In genomic region chr3:121609845-121610244, GRCm38 (mm10) we compare ENCODE assay signal across 20 mouse cellular contexts.
A peak's percentile ranks its signal among the peaks of the same experiment; 100 is the strongest.
DNase-seq lines count a peak whose midpoint lies in the region; TF ChIP-seq lines count a peak whose summit lies in the region.
"Had no signal": no experiment of that assay in that cellular context is flagged by ENCODE, and none has a peak within 500 bp of the region (broad histone marks: within the 10 kb centered on the region; RNA-seq: fewer than 3 reads in every experiment).

No protein-coding gene starts in this region.

- no peaks in the 10 kb centered on the region for H3K36me3 ChIP-seq in myocyte (ENCODE audit: control insufficient read depth, insufficient read depth)
- H3K36me3 ChIP-seq: embryonic facial prominence, embryonic 10.5 days; embryonic facial prominence, embryonic 13.5 days; forebrain, embryonic 12.5 days; forebrain, embryonic 15.5 days; heart, embryonic 12.5 days; heart, embryonic 15.5 days; hindbrain, embryonic 10.5 days; hindbrain, embryonic 13.5 days had no signal

- peak; percentile 28 to 40 for DNase-seq in lung, adult 18-20 months
- no peak for DNase-seq in lung, postnatal 25 days (ENCODE audit: low spot score)
- DNase-seq in 3134 (ENCODE audit: extremely low read depth, insufficient read length, low spot score) (peak; percentile 37), NIH3T3 (ENCODE audit: low read depth) (peak; percentile 23)
- DNase-seq in cerebellum, adult 11-12 months, result no peak
- DNase-seq in kidney, postnatal 4 days, result no peak
- DNase-seq: adrenal gland, postnatal 36 days; cerebellum, adult 2 months; cerebellum, adult 9-11 months had no signal

- H3K4me2 ChIP-seq in myocyte (ENCODE audit: low read depth), result peak overlapping the region; percentile 52
- H3K4me2 ChIP-seq: embryonic facial prominence, embryonic 13.5 days; forebrain, embryonic 12.5 days; forebrain, embryonic 15.5 days; heart, embryonic 12.5 days; heart, embryonic 15.5 days; hindbrain, embryonic 13.5 days had no signal

- no peak for TF ChIP-seq POLR2A in myocyte (IDR thresholded peaks at IDR 0.05; ENCODE audit: insufficient read length, low read depth)

- H3K4me3 ChIP-seq in myocyte, result no peak overlapping the region
- H3K4me3 ChIP-seq: embryonic facial prominence, embryonic 10.5 days; embryonic facial prominence, embryonic 13.5 days; erythroblast, embryonic 14.5 days; forebrain, embryonic 12.5 days; forebrain, embryonic 15.5 days; heart, embryonic 12.5 days; heart, embryonic 15.5 days; hindbrain, embryonic 10.5 days; hindbrain, embryonic 13.5 days had no signal

- no peaks in the 10 kb centered on the region for H3K27me3 ChIP-seq in myocyte (ENCODE audit: control insufficient read depth, insufficient read depth, insufficient read length)
- H3K27me3 ChIP-seq: embryonic facial prominence, embryonic 13.5 days; forebrain, embryonic 12.5 days; forebrain, embryonic 15.5 days; heart, embryonic 12.5 days; heart, embryonic 15.5 days; hindbrain, embryonic 13.5 days; Patski had no signal

- no peak overlapping the region for H3ac ChIP-seq in myocyte (ENCODE audit: control insufficient read depth, insufficient read length)

- H3K79me2 ChIP-seq in myocyte (ENCODE audit: control insufficient read depth, insufficient read depth), result no peaks in the 10 kb centered on the region

TF ChIP-seq in myocyte, 11 proteins besides CTCF, POLR2A, EP300 and RAD21:
- TF ChIP-seq E2F4 (IDR thresholded peaks at IDR 0.05; ENCODE audit: insufficient read depth), result no peak

Comparison
In these comparisons a context has a peak if more than half of its experiments do, and no peak if none do; other contexts are left out.
1. DNase-seq: peak in lung, adult 18-20 months (2 of 2), 3134 (single experiment) and NIH3T3 (single experiment); none in lung, postnatal 25 days (single experiment), cerebellum, adult 11-12 months (single experiment) and kidney, postnatal 4 days (0 of 2).